Mouse (Mus musculus): Measurements from ENCODE around the gene Grin3b. TPM values are rescaled to one million over a fixed set of nuclear protein-coding genes. Genes with fewer than 3 reads are reported as not detected.

The Grin3b gene
- total and polyA plus RNA-seq, 3 experiments, result 0.07 to 0.60 (median 0.44) TPM

GRCm38 (mm10) chr10:80025889-80026288 lies 55.4 kb downstream of the Grin3b start:
- DNase-seq (ENCODE audit: low spot score), result no peak
- TF ChIP-seq GATA1 (IDR thresholded peaks at IDR 0.05; ENCODE audit: borderline replicate concordance, low read length) (no peak), CTCF (IDR thresholded peaks at IDR 0.05; ENCODE audit: low read depth, low read length) (no peak), GATA2 (IDR thresholded peaks at IDR 0.05; ENCODE audit: borderline replicate concordance, low read depth, low read length) (no peak), POLR2AphosphoS5 (IDR thresholded peaks at IDR 0.05; ENCODE audit: insufficient replicate concordance, low read depth, low read length) (0 out of 2 replicates have a peak, but pooled peaks have one; percentile 21), TAL1 (conservative IDR thresholded peaks at IDR 0.05; ENCODE audit: low read depth, low read length) (no peak)
- H3K36me3 ChIP-seq (replicated peaks), result peaks cover 99% of the 10 kb centered on the region
- no peak for ATAC-seq (ENCODE audit: extremely low read depth, insufficient number of reproducible peaks, low FRiP score, poor library complexity, severe bottlenecking)
- peaks cover 80% of the 10 kb centered on the region for H3K4me1 ChIP-seq (ENCODE audit: insufficient read depth, low read depth, low read length)
- no peaks in the 10 kb centered on the region for H3K9me3 ChIP-seq (replicated peaks)
- no peaks in the 10 kb centered on the region for H3K27me3 ChIP-seq (ENCODE audit: insufficient read depth, low read length)
- 0 out of 2 replicates have a peak overlapping the region, but pooled peaks have one; percentile 20 for H3K4me3 ChIP-seq (ENCODE audit: low read depth, low read length)

Other genes with a start within 250 kb of the Grin3b start
Only the 20 nearest of the 32 such genes appear.
- gene Misp, start 149.7 kb upstream of the Grin3b start, total RNA-seq (2014; fragmentation: Nextera tagmentation), result not detected in 2 replicates
- 0.33 TPM in 1 of 2 replicates, not detected in the other for gene Misp, start 149.7 kb upstream of the Grin3b start, total RNA-seq (2017)
- not detected in 2 replicates for gene Misp, start 149.7 kb upstream of the Grin3b start, polyA plus RNA-seq (2012)
- gene Ptbp1, start 116.3 kb upstream of the Grin3b start, total RNA-seq (2014; fragmentation: Nextera tagmentation), result 333 and 387 TPM in 2 replicates
- 168 and 190 TPM in 2 replicates for gene Ptbp1, start 116.3 kb upstream of the Grin3b start, total RNA-seq (2017)
- gene Ptbp1, start 116.3 kb upstream of the Grin3b start, polyA plus RNA-seq (2012), result 1,117 and 1,292 TPM in 2 replicates
- not detected in 2 replicates for gene Prtn3, start 96.2 kb upstream of the Grin3b start, total RNA-seq (2014; fragmentation: Nextera tagmentation)
- gene Prtn3, start 96.2 kb upstream of the Grin3b start, total RNA-seq (2017), result 0.49 TPM in 1 of 2 replicates, not detected in the other
- gene Prtn3, start 96.2 kb upstream of the Grin3b start, polyA plus RNA-seq (2012), result 2.0 and 2.1 TPM in 2 replicates
- gene Plppr3, start 96.1 kb upstream of the Grin3b start, total RNA-seq (2014; fragmentation: Nextera tagmentation), result not detected in 2 replicates
- 0.06 and 0.82 TPM in 2 replicates for gene Plppr3, start 96.1 kb upstream of the Grin3b start, total RNA-seq (2017)
- 0.13 and 0.20 TPM in 2 replicates for gene Plppr3, start 96.1 kb upstream of the Grin3b start, polyA plus RNA-seq (2012)
- not detected in 2 replicates for gene Elane, start 84.5 kb upstream of the Grin3b start, total RNA-seq (2014; fragmentation: Nextera tagmentation)
- gene Elane, start 84.5 kb upstream of the Grin3b start, total RNA-seq (2017), result 0.23 TPM in 1 of 2 replicates, not detected in the other
- gene Elane, start 84.5 kb upstream of the Grin3b start, polyA plus RNA-seq (2012), result 0.72 and 1.1 TPM in 2 replicates
- gene Cfd, start 79.9 kb upstream of the Grin3b start, total RNA-seq (2014; fragmentation: Nextera tagmentation), result not detected in 2 replicates
- gene Cfd, start 79.9 kb upstream of the Grin3b start, total RNA-seq (2017), result not detected in 2 replicates
- not detected in 2 replicates for gene Cfd, start 79.9 kb upstream of the Grin3b start, polyA plus RNA-seq (2012)
- 12.0 and 14.0 TPM in 2 replicates for gene Med16, start 61.8 kb upstream of the Grin3b start, total RNA-seq (2014; fragmentation: Nextera tagmentation)
- 10.4 and 12.2 TPM in 2 replicates for gene Med16, start 61.8 kb upstream of the Grin3b start, total RNA-seq (2017)
- gene Med16, start 61.8 kb upstream of the Grin3b start, polyA plus RNA-seq (2012), result 49.4 and 51.7 TPM in 2 replicates
- not detected in 2 replicates for gene Gm26602, start 59.9 kb upstream of the Grin3b start, total RNA-seq (2014; fragmentation: Nextera tagmentation)
- gene Gm26602, start 59.9 kb upstream of the Grin3b start, total RNA-seq (2017), result not detected in 2 replicates
- 0.41 and 1.0 TPM in 2 replicates for gene Gm26602, start 59.9 kb upstream of the Grin3b start, polyA plus RNA-seq (2012)
- gene Kiss1r, start 53.7 kb upstream of the Grin3b start, total RNA-seq (2014; fragmentation: Nextera tagmentation), result 0.30 and 0.39 TPM in 2 replicates
- 0.33 and 0.93 TPM in 2 replicates for gene Kiss1r, start 53.7 kb upstream of the Grin3b start, total RNA-seq (2017)
- 0.33 and 0.56 TPM in 2 replicates for gene Kiss1r, start 53.7 kb upstream of the Grin3b start, polyA plus RNA-seq (2012)
- 118 and 134 TPM in 2 replicates for gene R3hdm4, start 49.5 kb upstream of the Grin3b start, total RNA-seq (2014; fragmentation: Nextera tagmentation)
- 35.0 and 35.8 TPM in 2 replicates for gene R3hdm4, start 49.5 kb upstream of the Grin3b start, total RNA-seq (2017)
- 185 and 203 TPM in 2 replicates for gene R3hdm4, start 49.5 kb upstream of the Grin3b start, polyA plus RNA-seq (2012)
- 35.4 and 41.3 TPM in 2 replicates for gene Arid3a, start 43.7 kb upstream of the Grin3b start, total RNA-seq (2014; fragmentation: Nextera tagmentation)
- 32.8 and 35.1 TPM in 2 replicates for gene Arid3a, start 43.7 kb upstream of the Grin3b start, total RNA-seq (2017)
- gene Arid3a, start 43.7 kb upstream of the Grin3b start, polyA plus RNA-seq (2012), result 164 and 202 TPM in 2 replicates
- 28.5 and 37.3 TPM in 2 replicates for gene Wdr18, start 10.6 kb upstream of the Grin3b start, total RNA-seq (2014; fragmentation: Nextera tagmentation)
- gene Wdr18, start 10.6 kb upstream of the Grin3b start, total RNA-seq (2017), result 34.4 and 34.6 TPM in 2 replicates
- gene Wdr18, start 10.6 kb upstream of the Grin3b start, polyA plus RNA-seq (2012), result 69.0 and 69.5 TPM in 2 replicates
- gene Tmem259, start 13.6 kb downstream of the Grin3b start, total RNA-seq (2014; fragmentation: Nextera tagmentation), result 62.8 and 79.8 TPM in 2 replicates
- gene Tmem259, start 13.6 kb downstream of the Grin3b start, total RNA-seq (2017), result 41.6 and 47.0 TPM in 2 replicates
- 264 and 361 TPM in 2 replicates for gene Tmem259, start 13.6 kb downstream of the Grin3b start, polyA plus RNA-seq (2012)
- 4.6 and 8.4 TPM in 2 replicates for gene Cnn2, start 17.9 kb downstream of the Grin3b start, total RNA-seq (2014; fragmentation: Nextera tagmentation)
- 7.4 and 10.5 TPM in 2 replicates for gene Cnn2, start 17.9 kb downstream of the Grin3b start, total RNA-seq (2017)
- 20.8 and 27.2 TPM in 2 replicates for gene Cnn2, start 17.9 kb downstream of the Grin3b start, polyA plus RNA-seq (2012)
- 17.4 and 35.9 TPM in 2 replicates for gene Abca7, start 25.8 kb downstream of the Grin3b start, total RNA-seq (2014; fragmentation: Nextera tagmentation)
- gene Abca7, start 25.8 kb downstream of the Grin3b start, total RNA-seq (2017), result 12.1 and 15.2 TPM in 2 replicates
- gene Abca7, start 25.8 kb downstream of the Grin3b start, polyA plus RNA-seq (2012), result 21.1 and 21.6 TPM in 2 replicates
- 56.7 and 59.4 TPM in 2 replicates for gene Arhgap45, start 45.9 kb downstream of the Grin3b start, total RNA-seq (2014; fragmentation: Nextera tagmentation)
- 104 and 113 TPM in 2 replicates for gene Arhgap45, start 45.9 kb downstream of the Grin3b start, total RNA-seq (2017)
- 179 and 186 TPM in 2 replicates for gene Arhgap45, start 45.9 kb downstream of the Grin3b start, polyA plus RNA-seq (2012)
- 74.3 and 90.2 TPM in 2 replicates for gene Polr2e, start 69.1 kb downstream of the Grin3b start, total RNA-seq (2014; fragmentation: Nextera tagmentation)
- gene Polr2e, start 69.1 kb downstream of the Grin3b start, total RNA-seq (2017), result 54.6 TPM in 2 replicates
- gene Polr2e, start 69.1 kb downstream of the Grin3b start, polyA plus RNA-seq (2012), result 148 and 206 TPM in 2 replicates
- gene Gpx4, start 76.5 kb downstream of the Grin3b start, total RNA-seq (2014; fragmentation: Nextera tagmentation), result 274 and 290 TPM in 2 replicates
- gene Gpx4, start 76.5 kb downstream of the Grin3b start, total RNA-seq (2017), result 767 and 808 TPM in 2 replicates
- 1,138 and 1,173 TPM in 2 replicates for gene Gpx4, start 76.5 kb downstream of the Grin3b start, polyA plus RNA-seq (2012)
- 24.7 and 34.2 TPM in 2 replicates for gene Sbno2, start 134.9 kb downstream of the Grin3b start, total RNA-seq (2014; fragmentation: Nextera tagmentation)
- gene Sbno2, start 134.9 kb downstream of the Grin3b start, total RNA-seq (2017), result 18.0 and 18.1 TPM in 2 replicates
- gene Sbno2, start 134.9 kb downstream of the Grin3b start, polyA plus RNA-seq (2012), result 34.8 and 37.4 TPM in 2 replicates
- 138 and 172 TPM in 2 replicates for gene Stk11, start 145.1 kb downstream of the Grin3b start, total RNA-seq (2014; fragmentation: Nextera tagmentation)
- 150 and 154 TPM in 2 replicates for gene Stk11, start 145.1 kb downstream of the Grin3b start, total RNA-seq (2017)
- 161 and 170 TPM in 2 replicates for gene Stk11, start 145.1 kb downstream of the Grin3b start, polyA plus RNA-seq (2012)